Mouse (Mus musculus) kidney, postnatal 14 days (tissue): Measurements from ENCODE around the gene Smim23.

Experiments
- DNase-seq: peaks from one replicate; pipeline ENCODE4 v3.0.0; 2022; ENCODE audit warnings: mixed read lengths

The Smim23 gene

GRCm38 (mm10) chr11:32780747-32781536, 43.5 kb downstream of the Smim23 start:
- DNase-seq, result peak; percentile 43

GRCm38 (mm10) chr11:32768642-32769343, 55.6 kb downstream of the Smim23 start:
- no peak for DNase-seq
